Mouse (Mus musculus) neural tube, embryonic 14.5 days (tissue): ENCODE data around the gene Fbxo46. TPM values are rescaled to one million over a fixed set of nuclear protein-coding genes. Genes with fewer than 3 reads are reported as not detected.

ENCODE experiments used
- ATAC-seq: fragments of 200-750 bp; cut with Nextera tagmentation; 2 replicates; pipeline ENCODE4 v1.8.0; 2017; ENCODE audit warnings: low read depth, mild to moderate bottlenecking, moderate TSS enrichment, moderate library complexity
- H3K27ac ChIP-seq: fragments of 300-500 bp; sonication (generic); 2 replicates; pipeline ENCODE4 v1.5.1; 2014; ENCODE audit warnings: low read depth, mild to moderate bottlenecking, control low read depth, low read length, moderate library complexity, mixed read lengths
- H3K27me3 ChIP-seq: fragments of 300-500 bp; sonication (generic); 2 replicates; pipeline ENCODE4 v1.6.1; 2014; ENCODE audit warnings: low read length; ENCODE audit not compliant: control insufficient read depth, insufficient read depth
- H3K36me3 ChIP-seq: fragments of 300-500 bp; sonication (generic); 2 replicates; pipeline ENCODE4 v1.6.1; 2014; ENCODE audit warnings: low read length, mixed read lengths; ENCODE audit not compliant: control insufficient read depth, insufficient read depth
- H3K4me1 ChIP-seq: fragments of 300-500 bp; sonication (generic); 2 replicates; pipeline ENCODE4 v1.6.1; 2014; ENCODE audit warnings: low read length; ENCODE audit not compliant: control insufficient read depth, insufficient read depth
- H3K4me2 ChIP-seq: fragments of 300-500 bp; sonication (generic); 2 replicates; pipeline ENCODE4 v1.6.1; 2014; ENCODE audit warnings: mild to moderate bottlenecking, low read depth, low read length, control low read depth
- H3K4me3 ChIP-seq: fragments of 300-500 bp; sonication (generic); 2 replicates; pipeline ENCODE4 v1.5.1; 2014; ENCODE audit warnings: low read depth, low read length, control low read depth, mixed read lengths
- H3K9ac ChIP-seq: fragments of 300-500 bp; sonication (generic); replicated peaks from 2 replicates; pipeline ENCODE4 v1.6.1; 2014; ENCODE audit warnings: low read depth, mild to moderate bottlenecking, control low read depth, low read length, mixed read lengths
- H3K9me3 ChIP-seq: fragments of 300-500 bp; sonication (generic); 2 replicates; pipeline ENCODE4 v1.6.1; 2016; ENCODE audit warnings: low read length; ENCODE audit not compliant: control insufficient read depth
- WGBS: fragments of 180-500 bp; shearing (Covaris S2); extraction: QIAGEN DNeasy Blood & Tissue Kit; methylation state at CpG from one replicate; pipeline ENCODE4 v1.1.7; 2014; 5-methylcytosine and 5-hydroxymethylcytosine counted together
- polyA plus RNA-seq: library from polyadenylated mRNA; unstranded; fragments of >200 nt; fragmentation: Nextera tagmentation; extraction: Ambion mirVana; gene quantifications from 2 replicates; pipeline ENCODE4 v1.2.1, GENCODE M21; 2014

Gene Fbxo46
- polyA plus RNA-seq, 1 experiment from 2014 or later = 11.6 TPM

GRCm38 (mm10) chr7:19164189-19164588, 44.5 kb downstream of the Fbxo46 start:
- no peak overlapping the region for H3K4me3 ChIP-seq
- H3K4me1 ChIP-seq = peaks cover 7% of the 10 kb centered on the region
- whole genome bisulfite sequencing = 4% methylated on average over 6 of the region's 6 CpGs
- no peaks in the 10 kb centered on the region for H3K9me3 ChIP-seq
- no peak overlapping the region for H3K27ac ChIP-seq
- no peaks in the 10 kb centered on the region for H3K36me3 ChIP-seq
- no peak overlapping the region for H3K9ac ChIP-seq
- no peak for ATAC-seq
- no peak overlapping the region for H3K4me2 ChIP-seq
- H3K27me3 ChIP-seq = peaks cover 12% of the 10 kb centered on the region

- Histone ChIP-seq H3K9me3 (no peaks in the 10 kb centered on the region), H3K4me3 (no peak overlapping the region), H3K27ac (no peak overlapping the region), H3K27me3 (peaks cover 9% of the 10 kb centered on the region; the same call in 1 of the 2 replicates), H3K9ac (no peak overlapping the region), H3K4me1 (peaks cover 3% of the 10 kb centered on the region), H3K36me3 (no peaks in the 10 kb centered on the region), H3K4me2 (peak overlapping the region; percentile 3; the same call in 1 of the 2 replicates)
- no peak for ATAC-seq
- 3% methylated on average over 13 of the region's 13 CpGs for WGBS
Measured at GRCm38 (mm10) chr7:19164978-19165377, 45.3 kb downstream of the Fbxo46 start.

- WGBS = 12% methylated on average over 14 of the region's 14 CpGs
- peaks cover 2% of the 10 kb centered on the region; the same call in 1 of the 2 replicates for H3K4me1 ChIP-seq
- H3K4me2 ChIP-seq = peak within 1 kb of the TSS; percentile 5; the same call in 1 of the 2 replicates
- 0 out of 2 replicates have a peak within 1 kb of the TSS, but pooled peaks have one; percentile 7 for H3K9ac ChIP-seq
- no peaks in the 10 kb centered on the region for H3K9me3 ChIP-seq
- H3K27ac ChIP-seq = no peak within 1 kb of the TSS
- H3K4me3 ChIP-seq = no peak within 1 kb of the TSS
- peak; percentile 39 for ATAC-seq
- peaks cover 5% of the 10 kb centered on the region; the same call in 1 of the 2 replicates for H3K27me3 ChIP-seq
- H3K36me3 ChIP-seq = no peaks in the 10 kb centered on the region
Measured at GRCm38 (mm10) chr7:19165656-19166423, 46.2 kb downstream of the Fbxo46 start, which contains the start of gene Gipr. Gene Gipr, minus strand, starts transcription at chr7:19166127.

GRCm38 (mm10) chr7:19166990-19167389, 47.3 kb downstream of the Fbxo46 start:
- 85% methylated on average over 3 of the region's 3 CpGs for WGBS
- H3K36me3 ChIP-seq = no peaks in the 10 kb centered on the region

GRCm38 (mm10) chr7:19169506-19169905, 49.8 kb downstream of the Fbxo46 start:
- Histone ChIP-seq H3K9ac (no peak overlapping the region), H3K4me2 (no peak overlapping the region), H3K9me3 (no peaks in the 10 kb centered on the region), H3K27me3 (peaks cover under 1% of the 10 kb centered on the region; the same call in 1 of the 2 replicates), H3K36me3 (no peaks in the 10 kb centered on the region), H3K4me3 (no peak overlapping the region), H3K27ac (no peak overlapping the region), H3K4me1 (peaks cover 2% of the 10 kb centered on the region; the same call in 1 of the 2 replicates)
- WGBS = 61% methylated on average over 10 of the region's 10 CpGs
- ATAC-seq = no peak

More at GRCm38 (mm10) chr7:19166990-19167389, 47.3 kb downstream of the Fbxo46 start:
- no peak overlapping the region for H3K4me2 ChIP-seq
- H3K4me3 ChIP-seq = no peak overlapping the region
- ATAC-seq = no peak
- H3K9ac ChIP-seq = no peak overlapping the region
- H3K4me1 ChIP-seq = peaks cover 2% of the 10 kb centered on the region; the same call in 1 of the 2 replicates
- no peaks in the 10 kb centered on the region for H3K9me3 ChIP-seq
- H3K27ac ChIP-seq = no peak overlapping the region
- peaks cover 3% of the 10 kb centered on the region; the same call in 1 of the 2 replicates for H3K27me3 ChIP-seq

- H3K9me3 ChIP-seq = no peaks in the 10 kb centered on the region
- 59% methylated on average over 8 of the region's 8 CpGs for WGBS
- H3K27ac ChIP-seq = no peak overlapping the region
- H3K27me3 ChIP-seq = no peaks in the 10 kb centered on the region
- H3K36me3 ChIP-seq = no peaks in the 10 kb centered on the region
- no peak overlapping the region for H3K9ac ChIP-seq
- H3K4me2 ChIP-seq = no peak overlapping the region
- peaks cover 2% of the 10 kb centered on the region; the same call in 1 of the 2 replicates for H3K4me1 ChIP-seq
- ATAC-seq = no peak
- no peak overlapping the region for H3K4me3 ChIP-seq
Measured at GRCm38 (mm10) chr7:19170142-19170541, 50.5 kb downstream of the Fbxo46 start.

GRCm38 (mm10) chr7:19171831-19172230, 52.2 kb downstream of the Fbxo46 start:
- Histone ChIP-seq H3K4me3 (no peak overlapping the region), H3K27me3 (no peaks in the 10 kb centered on the region), H3K9me3 (no peaks in the 10 kb centered on the region), H3K27ac (no peak overlapping the region), H3K9ac (no peak overlapping the region), H3K36me3 (no peaks in the 10 kb centered on the region), H3K4me2 (no peak overlapping the region), H3K4me1 (no peaks in the 10 kb centered on the region)
- ATAC-seq = no peak
- WGBS = 47% methylated on average over 8 of the region's 8 CpGs

GRCm38 (mm10) chr7:19172874-19173273, 53.2 kb downstream of the Fbxo46 start:
- Histone ChIP-seq H3K27ac (no peak overlapping the region), H3K4me1 (peaks cover 9% of the 10 kb centered on the region), H3K4me2 (peak overlapping the region; percentile 38), H3K27me3 (0 out of 2 replicates have a peak, but pooled peaks cover 3% of the 10 kb centered on the region), H3K9me3 (no peaks in the 10 kb centered on the region), H3K36me3 (no peaks in the 10 kb centered on the region), H3K9ac (0 out of 2 replicates have a peak overlapping the region, but pooled peaks have one; percentile 4), H3K4me3 (peak overlapping the region; percentile 11; the same call in 1 of the 2 replicates)
- 5% methylated on average over 17 of the region's 17 CpGs for WGBS
- ATAC-seq = no peak
